Mouse (Mus musculus): ENCODE measurements around the gene Ilvbl. TPM values are rescaled to one million over a fixed set of nuclear protein-coding genes. Genes with fewer than 3 reads are reported as not detected.
"Not testable (repeated sequence)": the region's sequence is repeated elsewhere in the genome, so short reads cannot be mapped to it uniquely, and the experiment has no call there.

Ilvbl gene
- 27.1 and 27.5 TPM in 2 replicates for polyA plus RNA-seq (2014; fragmentation: Nextera tagmentation; extraction: Ambion mirVana)

- Histone ChIP-seq H3K27me3 (ENCODE audit: control insufficient read depth, insufficient read depth, low read length) (no peaks in the 10 kb centered on the region), H3K9me3 (ENCODE audit: control insufficient read depth, low read length) (no peaks in the 10 kb centered on the region), H3K4me1 (ENCODE audit: control insufficient read depth, insufficient read depth, low read length) (peaks cover 2% of the 10 kb centered on the region), H3K9ac (ENCODE audit: low read length) (peak within 1 kb of the TSS; percentile 62), H3K4me2 (peak within 1 kb of the TSS; percentile 49), H3K4me3 (ENCODE audit: low read depth, low read length) (peak within 1 kb of the TSS; percentile 66), H3K27ac (ENCODE audit: low read depth, low read length) (peak within 1 kb of the TSS; percentile 20; the same call in 1 of the 2 replicates), H3K36me3 (ENCODE audit: control insufficient read depth, insufficient read depth, low read length) (0 out of 2 replicates have a peak, but pooled peaks cover 4% of the 10 kb centered on the region)
- ATAC-seq (ENCODE audit: low FRiP score) (peak; percentile 92), DNase-seq (ENCODE audit: low spot score, missing footprints) (peak; percentile 99)
- under 1% methylated on average over 51 of the region's 51 CpGs for WGBS
Observed at GRCm38 (mm10) chr10:78574250-78575104, at the start of gene Ilvbl. Gene Ilvbl (plus strand): TSS chr10:78574346.

GRCm38 (mm10) chr10:78525071-78525470 is 49.1 kb upstream of the Ilvbl start:
- 63% methylated on average over 3 of the region's 3 CpGs for WGBS
- H3K4me1 ChIP-seq (ENCODE audit: control insufficient read depth, insufficient read depth, low read length); H3K27ac ChIP-seq (ENCODE audit: low read depth, low read length); H3K4me3 ChIP-seq (ENCODE audit: low read depth, low read length); DNase-seq (ENCODE audit: low spot score, missing footprints); H3K4me2 ChIP-seq; H3K36me3 ChIP-seq (ENCODE audit: control insufficient read depth, insufficient read depth, low read length); H3K9ac ChIP-seq (ENCODE audit: low read length); H3K9me3 ChIP-seq (ENCODE audit: control insufficient read depth, low read length); ATAC-seq (ENCODE audit: low FRiP score); H3K27me3 ChIP-seq (ENCODE audit: control insufficient read depth, insufficient read depth, low read length): not testable (repeated sequence)

DNA sequence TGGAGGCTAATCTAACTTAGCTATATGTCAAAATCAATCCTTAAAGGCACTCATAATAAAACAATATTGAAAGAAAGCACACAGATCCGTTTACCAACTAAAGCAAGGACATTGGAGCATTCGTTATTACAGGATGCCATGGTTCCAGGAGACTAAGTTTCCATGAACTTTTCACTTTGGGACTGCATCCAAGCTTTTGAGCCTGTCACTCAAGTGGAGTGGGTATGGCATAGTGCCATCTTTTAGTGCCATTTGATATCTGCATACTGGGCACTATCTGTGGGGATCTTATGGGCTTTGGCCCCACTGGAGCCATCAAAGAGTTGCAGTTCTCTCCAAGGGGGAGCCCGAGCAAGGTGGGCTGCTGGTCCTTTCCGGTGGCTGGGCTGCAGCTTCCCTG is 48.6 kb upstream of the Ilvbl start:
- Histone ChIP-seq H3K4me3 (ENCODE audit: low read depth, low read length) (no peak overlapping the region), H3K27me3 (ENCODE audit: control insufficient read depth, insufficient read depth, low read length) (no peaks in the 10 kb centered on the region), H3K4me2 (no peak overlapping the region), H3K27ac (ENCODE audit: low read depth, low read length) (no peak overlapping the region), H3K9ac (ENCODE audit: low read length) (no peak overlapping the region), H3K9me3 (ENCODE audit: control insufficient read depth, low read length) (no peaks in the 10 kb centered on the region), H3K36me3 (ENCODE audit: control insufficient read depth, insufficient read depth, low read length) (no peaks in the 10 kb centered on the region), H3K4me1 (ENCODE audit: control insufficient read depth, insufficient read depth, low read length) (no peaks in the 10 kb centered on the region)
- DNase-seq (ENCODE audit: low spot score, missing footprints) (no peak), ATAC-seq (ENCODE audit: low FRiP score) (no peak)
- 72% methylated on average over 4 of the region's 4 CpGs for WGBS

DNA sequence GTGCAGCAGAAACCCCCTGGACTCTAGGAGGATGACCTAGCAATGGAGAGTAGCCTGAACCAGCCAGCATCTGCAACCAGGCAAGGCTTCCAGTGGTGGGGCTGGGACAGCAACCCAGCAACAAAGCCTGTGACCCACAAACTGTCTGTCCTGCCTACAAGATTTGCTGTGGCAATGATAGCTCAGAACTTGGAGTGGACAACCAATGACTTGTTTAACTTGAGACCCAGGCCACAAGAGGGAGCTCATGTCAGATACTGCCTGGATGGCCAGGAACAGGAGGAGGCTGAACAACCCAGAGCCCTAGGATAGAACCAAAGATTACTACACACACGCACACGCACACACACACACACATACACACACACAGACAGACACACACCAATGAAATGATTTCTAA is 33.2 kb upstream of the Ilvbl start:
- WGBS: 70% methylated on average over 2 of the region's 2 CpGs
- H3K36me3 ChIP-seq (ENCODE audit: control insufficient read depth, insufficient read depth, low read length): no peaks in the 10 kb centered on the region
- H3K27ac ChIP-seq (ENCODE audit: low read depth, low read length): no peak overlapping the region
- H3K4me2 ChIP-seq: no peak overlapping the region
- no peak overlapping the region for H3K9ac ChIP-seq (ENCODE audit: low read length)
- no peaks in the 10 kb centered on the region for H3K9me3 ChIP-seq (ENCODE audit: control insufficient read depth, low read length)
- H3K4me1 ChIP-seq (ENCODE audit: control insufficient read depth, insufficient read depth, low read length): no peaks in the 10 kb centered on the region
- no peaks in the 10 kb centered on the region for H3K27me3 ChIP-seq (ENCODE audit: control insufficient read depth, insufficient read depth, low read length)
- no peak for DNase-seq (ENCODE audit: low spot score, missing footprints)
- ATAC-seq (ENCODE audit: low FRiP score): no peak
- no peak overlapping the region for H3K4me3 ChIP-seq (ENCODE audit: low read depth, low read length)

DNA sequence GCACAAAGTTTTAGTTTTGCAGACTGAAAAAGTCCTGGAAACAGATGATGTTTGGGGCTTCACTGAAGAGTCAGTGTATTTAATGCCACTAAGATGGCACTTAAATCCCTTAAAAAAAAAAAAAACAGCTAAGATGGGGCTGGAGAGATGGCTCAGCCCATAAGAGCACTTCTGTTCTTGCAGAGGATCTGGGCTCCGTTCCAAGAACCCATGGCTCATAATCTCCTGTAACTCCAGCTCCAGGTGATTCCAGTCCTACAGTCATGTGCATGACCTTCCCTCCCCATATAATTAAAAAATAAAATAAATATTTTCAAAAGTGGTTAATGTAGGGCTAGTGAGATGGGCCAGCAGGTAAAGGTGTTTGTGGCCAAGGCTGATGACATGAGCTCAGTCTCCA is 9.1 kb upstream of the Ilvbl start:
- no peak for ATAC-seq (ENCODE audit: low FRiP score)
- no peaks in the 10 kb centered on the region for H3K27me3 ChIP-seq (ENCODE audit: control insufficient read depth, insufficient read depth, low read length)
- 79% methylated on average over 1 of the region's 1 CpGs for WGBS

GRCm38 (mm10) chr10:78569191-78569590 is 5.0 kb upstream of the Ilvbl start:
- Histone ChIP-seq H3K4me3 (ENCODE audit: low read depth, low read length) (no peak overlapping the region), H3K27ac (ENCODE audit: low read depth, low read length) (no peak overlapping the region), H3K4me2 (no peak overlapping the region), H3K9me3 (ENCODE audit: control insufficient read depth, low read length) (no peaks in the 10 kb centered on the region), H3K4me1 (ENCODE audit: control insufficient read depth, insufficient read depth, low read length) (no peaks in the 10 kb centered on the region; the same call in 1 of the 2 replicates), H3K27me3 (ENCODE audit: control insufficient read depth, insufficient read depth, low read length) (no peaks in the 10 kb centered on the region), H3K36me3 (ENCODE audit: control insufficient read depth, insufficient read depth, low read length) (no peaks in the 10 kb centered on the region), H3K9ac (ENCODE audit: low read length) (no peak overlapping the region)
- WGBS: 81% methylated on average over 3 of the region's 3 CpGs
- ATAC-seq (ENCODE audit: low FRiP score): no peak
- DNase-seq (ENCODE audit: low spot score, missing footprints): no peak

More for the DNA sequence above, 9.1 kb upstream of the Ilvbl start:
- Histone ChIP-seq H3K4me2 (no peak overlapping the region), H3K4me3 (ENCODE audit: low read depth, low read length) (no peak overlapping the region), H3K36me3 (ENCODE audit: control insufficient read depth, insufficient read depth, low read length) (no peaks in the 10 kb centered on the region), H3K9ac (ENCODE audit: low read length) (no peak overlapping the region), H3K27ac (ENCODE audit: low read depth, low read length) (no peak overlapping the region), H3K4me1 (ENCODE audit: control insufficient read depth, insufficient read depth, low read length) (no peaks in the 10 kb centered on the region), H3K9me3 (ENCODE audit: control insufficient read depth, low read length) (no peaks in the 10 kb centered on the region)
- no peak for DNase-seq (ENCODE audit: low spot score, missing footprints)

- no peaks in the 10 kb centered on the region for H3K9me3 ChIP-seq (ENCODE audit: control insufficient read depth, low read length)
- H3K27ac ChIP-seq (ENCODE audit: low read depth, low read length): no peak overlapping the region
- H3K9ac ChIP-seq (ENCODE audit: low read length): no peak overlapping the region
- no peaks in the 10 kb centered on the region; the same call in 1 of the 2 replicates for H3K4me1 ChIP-seq (ENCODE audit: control insufficient read depth, insufficient read depth, low read length)
- no peaks in the 10 kb centered on the region for H3K36me3 ChIP-seq (ENCODE audit: control insufficient read depth, insufficient read depth, low read length)
- no peak for DNase-seq (ENCODE audit: low spot score, missing footprints)
- 68% methylated on average over 3 of the region's 3 CpGs for WGBS
- H3K4me2 ChIP-seq: no peak overlapping the region
- no peaks in the 10 kb centered on the region for H3K27me3 ChIP-seq (ENCODE audit: control insufficient read depth, insufficient read depth, low read length)
- no peak overlapping the region for H3K4me3 ChIP-seq (ENCODE audit: low read depth, low read length)
- no peak for ATAC-seq (ENCODE audit: low FRiP score)
Observed at GRCm38 (mm10) chr10:78569686-78570085, 4.5 kb upstream of the Ilvbl start.

- 81% methylated on average over 6 of the region's 6 CpGs for WGBS
- no peak for DNase-seq (ENCODE audit: low spot score, missing footprints)
- no peak overlapping the region for H3K4me3 ChIP-seq (ENCODE audit: low read depth, low read length)
- H3K9ac ChIP-seq (ENCODE audit: low read length): no peak overlapping the region
- no peaks in the 10 kb centered on the region for H3K9me3 ChIP-seq (ENCODE audit: control insufficient read depth, low read length)
- H3K4me2 ChIP-seq: no peak overlapping the region
- ATAC-seq (ENCODE audit: low FRiP score): no peak
- H3K27me3 ChIP-seq (ENCODE audit: control insufficient read depth, insufficient read depth, low read length): no peaks in the 10 kb centered on the region
- peaks cover 2% of the 10 kb centered on the region for H3K4me1 ChIP-seq (ENCODE audit: control insufficient read depth, insufficient read depth, low read length)
- no peak overlapping the region for H3K27ac ChIP-seq (ENCODE audit: low read depth, low read length)
- no peaks in the 10 kb centered on the region for H3K36me3 ChIP-seq (ENCODE audit: control insufficient read depth, insufficient read depth, low read length)
Observed at GRCm38 (mm10) chr10:78570416-78570815, 3.7 kb upstream of the Ilvbl start.

- H3K4me3 ChIP-seq (ENCODE audit: low read depth, low read length): no peak overlapping the region
- H3K4me2 ChIP-seq: no peak overlapping the region
- no peak overlapping the region for H3K27ac ChIP-seq (ENCODE audit: low read depth, low read length)
- no peak overlapping the region for H3K9ac ChIP-seq (ENCODE audit: low read length)
- WGBS: 80% methylated on average over 2 of the region's 2 CpGs
- H3K36me3 ChIP-seq (ENCODE audit: control insufficient read depth, insufficient read depth, low read length): no peaks in the 10 kb centered on the region
- no peaks in the 10 kb centered on the region for H3K9me3 ChIP-seq (ENCODE audit: control insufficient read depth, low read length)
- no peaks in the 10 kb centered on the region for H3K27me3 ChIP-seq (ENCODE audit: control insufficient read depth, insufficient read depth, low read length)
- peaks cover 2% of the 10 kb centered on the region for H3K4me1 ChIP-seq (ENCODE audit: control insufficient read depth, insufficient read depth, low read length)
- DNase-seq (ENCODE audit: low spot score, missing footprints) (no peak), ATAC-seq (ENCODE audit: low FRiP score) (no peak)
Observed at GRCm38 (mm10) chr10:78570897-78571296, 3.2 kb upstream of the Ilvbl start.
